Mouse (Mus musculus) cortical plate, adult 2 months (tissue): Measurements from ENCODE around the gene Pirt. TPM values are rescaled to one million over a fixed set of nuclear protein-coding genes. Genes with fewer than 3 reads are reported as not detected.

Experiments used
- H3K27ac ChIP-seq: fragments of 200-500 bp; 2 replicates; pipeline ENCODE4 v1.5.1; 2012; ENCODE audit warnings: low read length, control low read depth, inconsistent platforms; ENCODE audit not compliant: insufficient read depth
- H3K4me1 ChIP-seq: fragments of 200-500 bp; 2 replicates; pipeline ENCODE4 v1.6.1; 2011; ENCODE audit warnings: low read length; ENCODE audit not compliant: control insufficient read depth, insufficient read depth
- H3K4me3 ChIP-seq: fragments of 200-500 bp; 2 replicates; pipeline ENCODE4 v1.5.1; 2011; ENCODE audit warnings: mild to moderate bottlenecking, low read length, control low read depth; ENCODE audit not compliant: insufficient read depth
- CTCF ChIP-seq: fragments of 200-500 bp; IDR thresholded peaks from 2 replicates; pipeline ENCODE4 v1.5.1; 2011; ENCODE audit warnings: mild to moderate bottlenecking, control low read depth, low read length; ENCODE audit not compliant: insufficient read depth; ENCODE audit errors: extremely low read depth
- POLR2A ChIP-seq: fragments of 200-500 bp; IDR thresholded peaks from 2 replicates; pipeline ENCODE4 v1.6.1; 2011; ENCODE audit warnings: mild to moderate bottlenecking, low read length, control low read depth; ENCODE audit not compliant: insufficient read depth; ENCODE audit errors: extremely low read depth
- polyA plus RNA-seq: library from polyadenylated mRNA; depleted of rRNA; stranded (reverse); fragments of >200 nt; gene quantifications from 2 replicates; pipeline ENCODE4 v1.2.3, GENCODE M21; 2012; rRNA removed

Pirt gene
- polyA plus RNA-seq, 1 experiment: 0.17 TPM

GRCm38 (mm10) chr11:66973507-66973906, 61.7 kb downstream of the Pirt start:
- TF ChIP-seq CTCF: no peak
- no peak for TF ChIP-seq POLR2A
- Histone ChIP-seq H3K27ac (no peak overlapping the region), H3K4me3 (no peak overlapping the region), H3K4me1 (no peaks in the 10 kb centered on the region)

- Histone ChIP-seq H3K27ac (no peak overlapping the region), H3K4me3 (no peak overlapping the region), H3K4me1 (no peaks in the 10 kb centered on the region)
- TF ChIP-seq CTCF (no peak), POLR2A (no peak)
Observed at GRCm38 (mm10) chr11:66975606-66976330, 64.0 kb downstream of the Pirt start.

Other genes starting within 250 kb of the Pirt start
- not detected in 2 replicates for gene Tmem238l, start 44.7 kb downstream of the Pirt start, polyA plus RNA-seq
- gene Tmem220, start 113.2 kb downstream of the Pirt start, polyA plus RNA-seq: 0.98 and 1.0 TPM in 2 replicates
- gene Adprm, start 140.6 kb downstream of the Pirt start, polyA plus RNA-seq: 24.0 and 30.3 TPM in 2 replicates
- 6.0 and 6.2 TPM in 2 replicates for gene Sco1, start 140.7 kb downstream of the Pirt start, polyA plus RNA-seq
- 1.4 and 2.0 TPM in 2 replicates for gene Myh3, start 166.3 kb downstream of the Pirt start, polyA plus RNA-seq